Mouse (Mus musculus) cerebellum, adult 11 months (tissue): ENCODE measurements around the gene Jak3.

Experiments used
- DNase-seq: peaks from one replicate; pipeline ENCODE4 v3.0.0; 2022

Gene Jak3

DNA sequence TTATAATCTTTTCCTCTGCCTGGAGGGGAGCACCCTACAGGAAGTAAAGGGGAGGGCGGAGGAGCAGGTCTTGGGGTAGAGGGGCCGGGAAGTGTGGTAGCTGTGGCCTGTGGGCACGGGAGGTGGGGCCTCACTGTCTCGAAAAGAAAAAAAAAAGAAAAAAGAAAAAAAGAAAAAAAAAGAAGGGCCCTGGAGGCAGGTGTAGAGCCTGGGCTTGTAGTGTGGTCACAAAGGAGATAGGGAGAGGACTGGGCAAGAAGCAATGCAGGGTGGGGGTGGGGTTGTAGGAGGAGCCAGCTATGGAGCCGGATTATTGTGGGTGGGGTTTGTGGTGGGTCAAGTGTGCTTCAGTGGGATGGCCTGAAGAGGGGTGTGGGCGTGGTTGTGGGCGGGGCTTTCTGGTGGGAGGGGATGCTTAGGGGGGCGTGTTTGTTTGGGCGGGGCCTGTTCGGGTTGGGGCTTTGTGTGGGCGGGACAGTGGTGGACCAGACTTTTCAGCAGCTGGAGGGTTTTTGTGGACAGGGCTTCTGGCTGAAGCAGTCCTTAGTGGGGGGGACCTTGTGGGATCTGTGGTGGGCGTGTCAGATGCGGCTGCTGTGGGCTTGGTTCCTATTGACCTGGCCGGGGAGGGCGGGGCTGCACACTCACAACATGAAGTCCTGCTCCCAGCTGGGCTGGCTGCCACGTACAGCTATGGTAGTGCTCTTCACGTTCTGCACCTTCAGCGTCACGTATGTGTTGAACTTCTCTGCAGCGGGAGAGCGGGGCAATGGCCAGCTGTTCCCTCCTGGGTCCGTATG, 10.6 kb upstream of the Jak3 start:
- DNase-seq: no peak

DNA sequence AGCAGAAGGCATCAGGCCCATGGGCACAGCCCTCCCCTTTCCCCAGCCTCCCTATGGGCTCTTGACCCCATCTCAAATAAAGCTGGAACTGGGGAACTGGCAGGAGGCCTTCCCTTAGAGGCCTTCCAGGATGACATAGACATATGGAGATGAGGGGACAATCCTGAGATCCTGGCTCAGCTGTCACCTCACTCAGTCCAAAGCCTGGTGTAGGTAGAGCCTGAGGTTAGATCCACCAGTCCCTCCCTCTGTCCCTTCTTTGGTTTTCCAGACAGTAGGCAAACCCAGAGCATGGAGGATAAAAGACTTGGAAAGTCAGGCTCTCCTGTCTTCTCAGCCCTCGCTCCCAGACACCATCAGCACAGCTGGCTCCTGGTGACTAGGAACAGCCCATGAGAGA, 9.2 kb upstream of the Jak3 start:
- no peak for DNase-seq

DNA sequence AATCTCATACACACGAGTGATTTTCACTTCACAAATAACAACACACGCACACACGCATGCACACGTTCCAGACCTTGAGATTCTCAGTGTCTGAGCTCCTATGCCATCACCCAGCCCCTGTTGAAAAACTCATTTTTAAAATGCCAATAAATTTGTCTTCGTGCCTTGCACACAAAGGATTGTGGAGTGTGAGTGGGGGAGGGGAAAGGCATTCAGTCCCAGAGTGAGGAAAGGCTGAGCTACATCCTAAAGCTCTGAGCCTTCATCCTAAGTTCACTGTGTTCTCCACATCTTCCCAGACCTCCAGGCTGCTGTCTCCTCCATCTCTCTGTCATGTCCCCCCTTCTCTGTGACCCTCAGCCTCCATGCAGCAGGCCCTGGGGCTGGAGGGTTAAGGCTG, 8.8 kb upstream of the Jak3 start:
- no peak for DNase-seq

DNA sequence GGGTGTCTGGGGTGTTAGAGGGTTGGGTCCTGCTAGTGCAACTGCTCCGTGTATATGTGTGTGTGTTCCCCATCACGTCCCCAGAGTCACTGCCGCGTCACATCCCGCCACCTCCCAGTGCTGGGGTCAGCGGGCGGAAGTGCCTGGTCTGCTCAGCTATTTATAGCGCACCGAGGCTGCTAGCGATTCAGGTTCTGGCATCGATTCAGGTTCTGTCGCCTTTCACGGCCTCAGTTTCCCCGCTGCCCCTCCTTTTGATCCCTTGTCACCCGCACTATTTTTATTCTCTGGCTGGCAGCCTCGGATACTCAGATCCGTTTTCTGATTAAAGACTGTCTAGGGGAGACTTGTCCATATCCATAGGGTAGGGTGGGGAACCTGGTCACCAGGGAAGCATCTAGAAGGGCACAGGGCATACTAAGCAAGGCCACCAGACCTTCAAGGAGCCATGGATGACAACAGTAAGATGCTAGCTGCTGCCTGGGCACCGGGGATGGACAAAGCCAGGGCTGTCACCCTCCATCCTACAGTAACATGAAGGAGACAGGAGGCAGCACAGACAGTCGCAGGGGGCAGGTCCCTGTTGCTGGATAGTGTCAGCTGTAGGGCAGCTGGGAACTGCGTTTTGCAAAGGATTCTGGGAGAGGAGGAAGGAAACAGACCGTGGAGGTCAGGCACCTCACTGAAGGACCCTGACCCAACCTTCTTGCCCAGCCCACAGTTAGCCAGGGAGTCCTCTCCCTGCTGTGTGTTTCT, 7.7 kb upstream of the Jak3 start:
- DNase-seq: no peak

DNA sequence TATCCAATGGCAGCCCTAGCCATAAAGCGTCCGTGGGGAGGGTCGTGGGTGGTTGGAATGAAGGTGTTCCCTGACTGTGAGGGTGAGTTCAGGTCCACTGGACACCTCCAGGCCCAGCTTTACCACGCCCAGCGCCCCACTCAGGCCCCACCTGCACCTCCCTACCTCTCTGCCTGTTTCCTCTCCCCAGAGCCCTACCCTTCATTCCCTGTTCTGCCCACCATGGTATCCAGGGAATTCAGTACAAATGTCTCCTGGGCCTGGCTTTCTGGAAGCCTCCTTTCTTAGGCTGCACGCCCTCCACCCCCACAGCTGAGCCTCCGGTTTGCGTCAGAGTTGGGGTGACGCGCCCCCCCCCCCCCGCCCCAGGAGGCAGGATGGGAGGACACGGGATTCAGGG, 5.9 kb upstream of the Jak3 start:
- DNase-seq: no peak

DNA sequence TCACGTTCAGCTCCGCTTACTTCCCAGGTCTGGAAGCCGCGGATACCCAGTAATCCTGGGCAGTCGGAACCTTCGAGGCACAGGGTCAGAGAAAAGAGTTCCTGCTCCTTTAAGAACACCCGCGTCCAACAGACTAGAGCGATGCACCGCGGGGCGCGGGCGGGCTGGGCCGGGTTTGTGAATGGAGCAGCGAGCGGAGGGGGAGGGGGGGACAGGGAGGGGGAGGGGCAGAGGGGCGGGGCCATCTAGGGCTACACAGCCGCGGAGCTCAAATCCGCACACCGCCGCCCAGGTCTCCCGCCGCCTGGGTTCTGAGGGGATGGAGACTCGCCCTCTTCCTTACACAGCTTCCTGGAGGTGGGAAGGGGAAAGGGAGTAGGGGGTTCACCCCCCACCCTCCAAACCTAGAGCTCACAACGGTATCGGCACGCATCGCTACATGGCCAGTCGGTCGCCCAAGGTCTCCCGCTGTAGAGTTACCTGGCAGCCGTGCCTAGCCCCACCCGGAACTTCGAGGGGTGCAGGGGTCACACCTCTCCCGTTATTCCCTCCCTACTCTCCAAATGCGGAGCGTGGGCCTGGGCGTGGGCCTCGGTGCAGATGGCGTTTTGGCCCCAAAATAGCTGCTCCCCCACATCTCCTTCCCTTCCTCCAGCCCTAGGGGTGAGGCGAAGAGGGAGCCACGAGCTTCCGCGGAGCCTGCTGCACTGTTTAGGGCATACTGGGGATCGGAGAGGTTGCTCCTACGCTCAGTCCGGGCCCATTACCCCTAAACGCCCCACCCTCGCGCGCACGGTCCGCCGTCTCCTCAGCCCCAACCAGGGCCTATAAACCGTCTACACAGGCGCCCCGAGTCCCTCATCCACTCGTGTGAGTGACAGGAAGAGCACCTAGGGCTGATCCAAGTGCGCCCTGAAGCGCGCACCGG, 5.2 kb upstream of the Jak3 start:
- DNase-seq: peak; percentile 80

DNA sequence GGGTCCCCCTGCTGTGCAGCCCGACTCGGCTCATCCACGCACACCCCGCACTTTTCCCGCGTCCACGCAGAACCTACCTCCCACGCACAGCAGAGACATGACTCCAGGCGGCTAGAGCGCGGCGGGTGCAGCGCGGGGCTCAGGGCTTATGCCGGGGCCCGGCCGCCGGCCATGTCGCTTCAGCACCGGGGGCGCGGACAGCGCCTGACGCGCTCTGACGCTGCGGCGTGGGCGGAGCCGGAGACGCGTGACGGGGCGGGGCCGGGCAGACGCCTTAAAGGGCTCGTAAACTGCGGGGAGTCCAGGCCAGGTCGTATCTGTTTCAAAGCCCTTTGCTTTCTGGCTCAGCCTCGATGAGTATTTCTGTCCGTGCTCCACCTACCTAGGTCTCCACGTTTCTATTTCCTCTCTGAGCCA, 4.5 kb upstream of the Jak3 start, which contains the start of gene Unc13a:
Unc13a (minus strand) TSS at position 209 of the 417 bp plus-strand sequence.
- peak; percentile 92 for DNase-seq

DNA sequence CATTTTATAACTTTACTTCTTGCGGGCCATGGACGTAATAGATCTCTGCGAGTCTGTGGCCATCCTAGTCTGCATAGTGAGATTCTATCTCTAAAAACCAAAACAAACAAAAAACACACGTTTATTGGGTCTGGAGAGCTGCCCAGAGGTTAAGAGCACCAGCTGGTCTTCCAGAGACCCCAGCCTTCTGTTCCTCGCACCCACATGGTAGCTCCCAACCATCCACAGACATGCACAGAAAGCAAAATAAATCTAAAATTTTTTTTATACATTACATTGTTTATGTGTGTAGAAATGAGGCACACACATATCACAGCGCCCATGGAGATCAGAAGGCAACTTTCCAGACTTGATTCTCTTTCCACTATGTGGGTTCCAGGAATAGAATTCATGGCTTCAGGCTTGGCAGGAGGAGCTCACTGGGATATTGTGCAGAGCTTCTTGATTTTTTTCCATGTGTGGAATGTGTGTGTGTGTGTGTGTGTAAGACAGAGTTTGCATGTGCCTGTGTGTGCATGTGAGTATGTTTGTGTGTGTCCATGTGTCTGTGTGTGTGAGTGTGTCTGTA, 3.8 kb upstream of the Jak3 start:
- no peak for DNase-seq

DNA sequence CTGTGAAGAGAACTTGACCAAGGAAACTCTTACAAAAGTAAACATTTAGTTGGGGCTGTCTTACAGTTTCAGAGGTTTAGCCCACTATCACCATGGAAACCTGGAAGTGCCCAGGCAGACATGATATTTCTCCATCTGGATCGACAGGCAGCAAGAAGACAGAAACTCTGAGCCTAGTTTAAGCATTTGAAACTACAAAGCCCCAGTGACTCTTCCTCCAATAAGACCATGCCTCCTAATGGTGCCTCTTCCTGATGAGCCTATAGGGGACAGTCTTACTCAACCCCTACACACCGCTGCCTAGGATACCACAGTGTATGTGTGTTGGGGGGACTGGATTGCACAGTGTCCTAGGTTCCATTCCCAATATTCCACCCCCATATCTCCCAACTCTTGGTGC, 2.0 kb upstream of the Jak3 start:
- DNase-seq: no peak

DNA sequence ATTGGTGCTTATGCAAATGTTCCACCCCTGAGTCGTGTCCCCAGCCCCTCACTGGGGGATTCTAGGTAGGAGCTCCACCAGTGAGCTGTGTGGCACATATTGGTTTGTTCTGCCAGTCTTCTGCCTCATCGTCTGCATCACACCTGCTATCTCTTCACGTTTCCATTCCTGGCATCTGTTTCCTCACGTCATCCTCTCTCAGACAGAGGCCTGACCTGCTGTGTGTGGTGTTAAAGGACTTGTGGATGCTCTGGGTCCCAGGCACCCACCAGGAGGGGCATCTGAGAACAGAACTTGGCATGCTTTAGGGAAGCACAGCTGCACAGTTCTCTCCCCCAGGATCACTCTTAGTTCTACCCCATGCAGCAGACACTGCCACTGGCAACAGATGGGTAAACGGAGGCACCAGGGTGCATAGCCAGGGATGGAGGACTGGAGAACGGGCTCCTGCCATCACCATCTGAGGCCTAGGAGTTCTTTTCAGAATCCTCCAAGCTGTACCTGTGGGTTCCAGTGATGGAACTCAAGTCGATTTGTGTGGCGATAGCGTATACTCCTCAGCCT, 558 bp upstream of the Jak3 start:
- DNase-seq: peak; percentile 27

DNA sequence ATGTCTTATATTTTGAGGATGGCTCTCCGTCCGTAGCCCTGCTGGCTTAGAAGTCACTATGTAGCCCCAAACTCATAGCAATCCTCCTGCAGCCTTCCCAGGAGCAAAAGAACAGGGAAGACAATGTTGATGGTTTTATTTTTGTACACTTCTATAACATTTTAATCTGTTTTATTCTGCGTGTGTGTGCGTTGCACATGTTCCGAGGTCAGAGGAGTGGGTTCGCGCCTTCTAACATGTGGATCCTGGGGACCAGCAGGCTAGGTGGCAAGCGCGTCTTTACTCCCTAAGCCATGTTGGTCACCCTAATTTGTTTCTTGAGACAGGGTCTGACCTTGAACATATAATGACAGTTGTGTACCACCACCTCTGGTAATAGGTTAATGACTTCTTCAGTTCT, 707 bp downstream of the Jak3 start:
- DNase-seq: peak; percentile 25

DNA sequence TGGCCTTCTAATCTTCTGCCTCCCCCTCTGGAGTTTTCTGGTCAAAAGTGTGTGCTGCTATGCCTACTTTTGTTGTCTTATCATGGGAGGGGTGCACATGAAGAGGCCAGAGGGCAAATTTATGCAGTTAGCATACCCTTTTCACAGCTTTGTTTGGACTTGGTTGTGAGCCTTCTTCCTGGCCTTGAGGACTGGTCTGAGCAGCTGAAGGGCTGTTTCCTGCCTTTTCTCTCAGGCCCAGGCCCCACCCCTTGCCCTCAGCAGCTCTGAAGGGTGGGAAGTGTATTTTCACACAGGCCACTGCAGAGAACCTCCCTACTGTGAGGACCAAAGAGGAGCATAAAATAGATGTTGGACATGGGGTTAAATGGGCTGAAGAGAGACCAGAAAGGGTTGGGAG, 1.5 kb downstream of the Jak3 start:
- DNase-seq: peak; percentile 14

DNA sequence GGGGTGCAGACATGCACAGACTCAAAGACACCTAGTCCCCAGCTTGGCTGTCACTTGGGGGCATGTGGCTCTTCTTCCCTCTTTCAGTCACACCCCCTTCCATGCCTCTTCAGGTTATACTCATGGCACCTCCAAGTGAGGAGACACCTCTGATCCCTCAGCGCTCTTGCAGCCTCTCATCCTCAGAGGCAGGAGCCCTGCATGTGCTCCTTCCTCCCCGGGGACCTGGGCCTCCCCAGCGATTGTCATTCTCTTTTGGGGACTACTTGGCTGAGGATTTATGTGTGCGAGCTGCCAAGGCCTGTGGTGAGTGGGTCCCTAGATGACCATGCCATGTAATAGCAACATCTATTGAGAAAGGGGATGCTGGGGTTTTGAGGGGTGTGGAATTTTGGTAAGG, 2.1 kb downstream of the Jak3 start:
- DNase-seq: no peak

DNA sequence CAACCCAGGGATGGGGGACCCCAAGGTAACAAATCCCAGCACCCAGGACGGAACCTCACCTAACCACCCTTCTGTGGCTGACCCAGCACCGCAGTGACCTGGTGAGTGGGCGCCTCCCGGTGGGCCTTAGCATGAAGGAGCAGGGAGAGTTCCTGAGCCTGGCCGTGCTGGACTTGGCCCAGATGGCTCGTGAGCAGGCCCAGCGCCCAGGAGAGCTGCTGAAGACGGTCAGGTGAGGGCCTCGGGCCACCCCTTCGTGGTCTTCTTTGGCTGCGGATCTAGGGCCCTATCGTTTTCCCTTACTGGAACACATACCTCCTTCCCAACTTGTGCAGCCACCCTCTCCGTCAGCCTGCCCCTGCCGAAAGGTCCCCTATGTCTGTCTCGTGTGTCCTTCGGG, 3.0 kb downstream of the Jak3 start:
- DNase-seq: no peak

DNA sequence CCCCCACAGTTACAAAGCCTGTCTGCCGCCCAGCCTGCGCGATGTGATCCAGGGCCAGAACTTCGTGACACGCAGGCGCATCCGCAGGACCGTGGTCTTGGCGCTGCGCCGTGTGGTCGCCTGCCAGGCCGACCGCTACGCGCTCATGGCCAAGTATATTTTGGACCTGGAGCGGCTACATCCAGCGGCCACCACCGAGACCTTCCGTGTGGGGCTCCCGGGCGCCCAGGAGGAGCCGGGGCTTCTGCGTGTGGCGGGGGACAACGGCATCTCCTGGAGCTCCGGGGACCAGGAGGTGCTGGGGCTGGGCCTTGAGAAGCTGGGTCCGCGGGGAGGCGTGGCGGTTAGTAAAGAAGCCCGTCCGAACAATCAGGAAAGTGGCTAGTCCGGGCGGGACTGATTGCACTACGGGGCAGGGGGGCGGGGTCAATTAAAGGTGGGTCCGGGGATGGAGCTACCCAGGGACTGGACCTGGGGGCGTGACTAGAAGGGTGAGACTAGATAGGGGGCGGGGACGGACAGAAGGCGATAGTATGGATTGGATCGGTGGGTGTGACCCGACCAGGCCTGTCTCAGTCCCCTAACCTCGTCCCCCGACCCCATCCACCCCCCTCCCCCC, 3.6 kb downstream of the Jak3 start:
- no peak for DNase-seq

DNA sequence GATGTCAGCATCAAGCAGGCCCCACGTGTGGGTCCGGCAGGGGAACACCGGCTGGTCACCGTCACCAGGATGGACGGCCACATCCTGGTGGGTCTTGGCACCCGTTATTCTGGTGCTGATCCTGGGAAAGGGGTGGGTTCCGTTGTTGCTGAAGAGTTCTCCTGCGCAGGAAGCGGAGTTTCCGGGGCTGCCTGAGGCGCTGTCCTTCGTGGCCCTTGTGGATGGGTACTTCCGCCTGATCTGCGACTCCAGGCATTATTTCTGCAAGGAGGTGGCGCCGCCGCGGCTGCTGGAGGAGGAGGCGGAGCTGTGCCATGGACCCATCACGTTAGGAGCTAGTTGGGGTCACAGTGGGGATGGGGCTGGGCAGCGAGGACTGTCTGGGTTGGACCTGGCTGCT, 4.4 kb downstream of the Jak3 start:
- no peak for DNase-seq

DNA sequence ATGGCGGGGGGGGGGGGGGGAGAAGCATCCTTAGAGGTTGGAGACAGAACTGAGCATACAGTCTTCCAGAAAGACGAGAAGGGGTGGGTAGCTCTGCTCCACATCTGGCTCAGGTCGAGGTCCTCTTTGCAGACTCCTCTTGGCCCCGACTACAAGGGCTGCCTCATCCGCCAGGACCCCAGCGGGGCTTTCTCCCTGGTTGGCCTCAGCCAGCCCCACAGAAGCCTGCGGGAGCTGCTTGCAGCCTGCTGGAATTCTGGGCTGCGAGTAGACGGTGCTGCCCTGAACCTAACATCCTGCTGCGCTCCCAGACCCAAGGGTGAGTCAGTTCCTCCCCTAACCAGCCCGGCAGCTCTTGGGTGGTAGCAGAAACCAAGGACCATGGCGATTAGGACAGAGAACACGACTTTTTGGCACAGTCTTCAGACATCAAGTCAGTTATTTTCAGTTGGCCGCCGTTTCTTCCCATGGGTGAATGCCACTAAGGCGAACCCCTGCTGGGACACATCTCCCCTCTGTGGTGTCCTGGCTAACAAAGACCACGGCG, 5.3 kb downstream of the Jak3 start:
- no peak for DNase-seq

DNA sequence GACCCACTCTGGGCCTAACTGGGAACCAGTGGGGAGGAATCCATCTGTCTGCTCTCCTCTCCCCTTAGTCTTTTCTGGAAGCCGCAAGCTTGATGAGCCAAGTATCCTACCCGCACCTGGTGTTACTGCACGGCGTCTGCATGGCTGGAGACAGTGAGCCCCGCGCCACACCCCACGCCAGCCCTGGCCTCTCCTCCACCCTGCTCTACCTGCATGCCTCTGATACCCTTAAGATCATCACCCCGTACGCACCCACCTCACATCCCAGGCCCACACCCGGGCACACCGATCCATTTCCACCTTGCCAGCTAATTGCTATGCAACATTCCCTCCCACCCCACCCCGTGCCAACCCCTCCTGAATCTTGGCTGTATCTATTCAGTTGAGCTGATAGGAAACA, 6.7 kb downstream of the Jak3 start:
- no peak for DNase-seq

DNA sequence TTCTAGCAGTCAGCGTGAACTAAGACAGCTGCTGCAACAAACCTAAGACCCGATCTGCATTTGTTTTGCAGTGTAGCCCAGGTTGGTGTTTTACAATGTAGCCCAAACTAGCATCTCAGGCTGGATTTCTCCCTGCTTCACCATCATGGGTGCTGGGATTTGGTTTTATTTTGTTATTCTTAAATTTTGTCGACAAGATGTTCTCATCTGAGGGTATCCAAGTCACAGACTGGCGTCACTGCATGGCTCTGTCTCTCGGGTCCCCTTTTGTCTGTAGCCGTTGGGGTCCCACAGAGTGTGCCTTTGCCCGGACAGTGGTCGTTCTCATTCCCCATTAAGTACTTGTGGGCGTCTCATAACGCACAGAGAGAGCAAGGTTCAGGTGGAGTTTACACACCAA, 8.6 kb downstream of the Jak3 start:
- no peak for DNase-seq

DNA sequence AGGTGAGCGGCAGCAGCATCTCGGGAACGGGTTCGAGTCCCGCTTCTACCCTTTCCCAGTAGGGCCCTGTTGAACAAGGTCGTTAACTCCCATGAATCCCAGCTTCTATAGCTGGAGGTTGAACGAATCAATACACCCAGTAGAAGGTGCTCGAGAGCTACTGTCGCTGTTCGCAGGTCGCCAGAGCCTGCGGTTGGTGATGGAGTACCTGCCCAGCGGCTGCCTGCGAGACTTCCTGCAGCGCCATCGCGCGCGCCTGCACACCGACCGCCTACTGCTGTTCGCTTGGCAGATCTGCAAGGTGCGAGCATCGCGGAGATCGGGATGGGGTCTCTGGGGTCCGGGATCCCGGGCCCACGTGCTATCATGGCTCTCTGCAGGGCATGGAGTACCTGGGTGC, 9.5 kb downstream of the Jak3 start:
- DNase-seq: no peak

DNA sequence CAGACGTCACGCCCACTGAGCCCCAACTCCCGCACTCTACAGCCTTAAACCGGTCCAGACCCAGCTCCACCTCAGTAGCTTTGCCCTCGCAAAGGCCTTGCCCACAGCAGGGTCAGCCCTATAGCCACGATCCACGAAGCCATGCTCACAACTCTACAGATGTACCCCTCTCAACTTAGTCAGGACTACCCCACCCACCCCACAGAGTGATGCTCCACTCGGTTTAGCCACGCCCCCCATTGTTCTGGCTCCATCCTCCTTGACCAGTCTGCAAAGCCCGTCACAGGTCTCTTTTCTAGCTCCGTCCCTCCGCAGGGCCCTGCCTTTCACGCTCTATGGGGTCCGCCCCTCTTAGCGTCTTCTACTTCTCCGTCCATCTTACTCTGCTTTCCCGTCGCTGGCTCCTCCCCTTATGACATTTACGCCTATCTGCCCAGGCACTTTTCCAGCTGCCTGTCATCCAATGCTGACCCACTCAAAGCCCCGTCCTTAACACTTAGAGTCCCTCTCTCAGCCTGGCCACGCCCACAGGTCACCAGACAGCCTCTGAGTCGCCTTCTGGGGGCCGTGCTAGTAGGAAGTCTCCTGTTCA, 10.1 kb downstream of the Jak3 start:
- DNase-seq: no peak

DNA sequence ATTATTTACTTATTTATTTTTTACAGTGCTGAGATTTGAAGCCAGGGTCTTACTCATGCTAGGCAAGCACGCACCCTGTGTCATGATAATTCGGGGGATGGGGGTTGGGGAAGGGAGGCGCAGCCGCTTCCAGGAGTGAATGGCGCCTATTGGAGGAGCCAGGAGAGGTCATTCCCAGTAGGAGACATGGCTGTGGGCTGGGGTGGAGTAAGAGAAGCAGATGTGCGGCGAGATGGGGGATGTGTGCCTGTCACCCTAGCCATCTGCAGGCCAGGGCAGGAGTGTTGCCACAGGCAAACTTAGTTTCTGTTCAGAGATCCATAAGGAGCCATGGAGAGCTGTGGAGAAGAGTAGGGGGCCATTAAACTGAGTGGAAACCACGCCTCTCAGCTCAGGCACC, 11.5 kb downstream of the Jak3 start:
- no peak for DNase-seq
